Mouse (Mus musculus) stomach, postnatal 0 days (tissue): ENCODE data around the gene Smim9. TPM values are rescaled to one million over a fixed set of nuclear protein-coding genes. Genes with fewer than 3 reads are reported as not detected.
A peak's percentile ranks its signal among the peaks of the same experiment; 100 is the strongest.

ENCODE experiments used
- ATAC-seq: fragments of 200-750 bp; cut with Nextera tagmentation; 2 replicates; pipeline ENCODE4 v1.8.0; 2017; ENCODE audit not compliant: low FRiP score, low TSS enrichment
- DNase-seq: peaks from one replicate; pipeline ENCODE4 v3.0.0-alpha.2; 2016; ENCODE audit warnings: low spot score
- H3K27ac ChIP-seq: fragments of 300-500 bp; sonication (generic); replicated peaks from 2 replicates; pipeline ENCODE4 v1.5.1; 2014; ENCODE audit warnings: mild to moderate bottlenecking, control low read depth
- H3K27me3 ChIP-seq: fragments of 300-500 bp; sonication (generic); 2 replicates; pipeline ENCODE4 v1.6.1; 2014; ENCODE audit warnings: low read length; ENCODE audit not compliant: control insufficient read depth, insufficient read depth
- H3K36me3 ChIP-seq: fragments of 300-500 bp; sonication (generic); 2 replicates; pipeline ENCODE4 v1.6.1; 2014; ENCODE audit warnings: low read length, mixed read lengths; ENCODE audit not compliant: control insufficient read depth, insufficient read depth
- H3K4me1 ChIP-seq: fragments of 300-500 bp; sonication (generic); replicated peaks from 2 replicates; pipeline ENCODE4 v1.6.1; 2014; ENCODE audit warnings: antibody characterized with exemption; ENCODE audit not compliant: control insufficient read depth, insufficient read depth
- H3K4me2 ChIP-seq: fragments of 300-500 bp; sonication (generic); replicated peaks from 2 replicates; pipeline ENCODE4 v1.6.1; 2014; ENCODE audit warnings: low read depth, mild to moderate bottlenecking, control low read depth, moderate library complexity
- H3K4me3 ChIP-seq: fragments of 300-500 bp; sonication (generic); 2 replicates; pipeline ENCODE4 v1.5.1; 2014; ENCODE audit warnings: low read depth, low read length, control low read depth
- H3K9ac ChIP-seq: fragments of 300-500 bp; sonication (generic); 2 replicates; pipeline ENCODE4 v1.6.1; 2014; ENCODE audit warnings: mild to moderate bottlenecking, low read length, control low read depth, mixed read lengths
- H3K9me3 ChIP-seq: fragments of 300-500 bp; sonication (generic); 2 replicates; pipeline ENCODE4 v1.6.1; 2016; ENCODE audit warnings: low read length; ENCODE audit not compliant: control insufficient read depth
- CTCF ChIP-seq: IDR thresholded peaks from 2 replicates; pipeline ENCODE4 v1.5.1; 2016; ENCODE audit warnings: antibody characterized with exemption, low read depth, mild to moderate bottlenecking, moderate library complexity
- EP300 ChIP-seq: optimal IDR thresholded peaks from 2 replicates; pipeline ENCODE3; 2016; ENCODE audit warnings: antibody characterized with exemption
- WGBS: fragments of 180-500 bp; shearing (Covaris S2); extraction: QIAGEN DNeasy Blood & Tissue Kit; methylation state at CpG from one replicate; pipeline ENCODE4 v1.1.7; 2014; 5-methylcytosine and 5-hydroxymethylcytosine counted together
- polyA plus RNA-seq: library from polyadenylated mRNA; unstranded; fragments of >200 nt; fragmentation: Nextera tagmentation; extraction: Ambion mirVana; gene quantifications from 2 replicates; pipeline ENCODE4 v1.2.1, GENCODE M21; 2015

Smim9 gene
- polyA plus RNA-seq, 1 experiment from 2014 or later = not detected

DNA sequence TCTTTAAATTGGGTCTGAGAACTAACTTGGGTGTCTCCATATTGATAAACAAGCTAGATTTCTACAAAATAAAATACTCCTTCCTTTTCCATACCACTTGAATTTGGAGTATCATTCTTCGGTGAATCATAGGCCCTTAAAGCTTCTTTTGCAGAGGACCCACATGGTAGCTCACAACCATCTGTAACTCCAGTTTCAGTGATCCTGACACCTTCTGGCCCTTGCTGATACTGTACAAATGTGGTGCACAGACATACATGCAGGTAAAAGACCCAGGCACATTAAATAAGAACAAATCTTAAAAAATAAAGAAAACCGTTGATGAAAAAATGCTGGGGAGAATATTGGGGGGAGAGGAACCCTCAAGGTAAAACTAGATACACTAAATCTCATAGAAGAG is 25.4 kb downstream of the Smim9 start:
- Histone ChIP-seq H3K9ac (no peak overlapping the region), H3K9me3 (no peaks in the 10 kb centered on the region), H3K36me3 (no peaks in the 10 kb centered on the region), H3K4me3 (no peak overlapping the region), H3K4me1 (no peaks in the 10 kb centered on the region), H3K27ac (no peak overlapping the region), H3K27me3 (no peaks in the 10 kb centered on the region), H3K4me2 (no peak overlapping the region)
- ATAC-seq (no peak), DNase-seq (no peak)
- no peak for TF ChIP-seq EP300
- no peak for TF ChIP-seq CTCF
- WGBS = 96% methylated on average over 2 of the region's 2 CpGs

DNA sequence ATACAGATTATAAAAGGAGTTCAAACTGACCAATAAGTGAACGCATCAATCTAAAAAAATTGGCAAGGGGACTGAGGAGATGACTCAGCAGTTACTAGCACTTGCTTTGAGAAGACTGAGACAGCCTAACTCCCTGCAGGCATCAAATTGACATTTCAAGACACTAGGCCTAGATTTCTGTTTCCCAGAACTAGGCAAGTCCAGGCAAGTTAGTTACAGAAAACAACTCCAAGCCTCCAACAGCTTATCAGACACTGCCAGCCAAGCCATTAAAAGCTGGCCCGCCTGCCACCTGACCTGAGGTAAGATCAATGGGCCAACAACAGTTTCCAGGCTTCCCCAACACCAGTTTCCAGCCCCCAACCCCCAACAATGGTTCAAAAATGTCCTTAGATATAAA is 25.8 kb downstream of the Smim9 start:
- no peaks in the 10 kb centered on the region for H3K9me3 ChIP-seq
- H3K27ac ChIP-seq = no peak overlapping the region
- no peaks in the 10 kb centered on the region for H3K36me3 ChIP-seq
- H3K9ac ChIP-seq = no peak overlapping the region
- no peaks in the 10 kb centered on the region for H3K27me3 ChIP-seq
- no peak for ATAC-seq
- H3K4me3 ChIP-seq = no peak overlapping the region
- WGBS = 49% methylated on average over 2 of the region's 2 CpGs
- DNase-seq = no peak
- TF ChIP-seq CTCF (no peak), EP300 (no peak)
- H3K4me1 ChIP-seq = no peaks in the 10 kb centered on the region
- H3K4me2 ChIP-seq = no peak overlapping the region

DNA sequence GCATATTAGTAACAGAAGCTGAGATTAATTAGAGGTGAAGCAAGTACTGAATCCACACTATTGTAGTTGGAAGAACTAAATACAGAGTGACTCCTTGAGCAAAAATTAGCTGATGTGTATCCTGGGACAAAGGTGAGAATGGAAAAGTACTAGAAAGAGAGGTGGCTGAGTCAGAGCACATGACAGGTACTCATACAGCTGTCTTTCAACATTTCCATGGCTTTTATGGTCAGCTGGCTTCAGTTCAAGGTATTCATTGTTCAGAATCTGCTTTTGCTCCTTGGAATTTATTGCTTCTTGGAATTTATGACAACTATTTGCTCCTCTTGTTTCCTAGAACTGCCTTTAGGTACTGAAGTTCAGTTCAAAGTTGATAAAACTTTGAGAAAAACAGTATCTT is 26.6 kb downstream of the Smim9 start:
- Histone ChIP-seq H3K4me3 (no peak overlapping the region), H3K9me3 (no peaks in the 10 kb centered on the region), H3K4me1 (no peaks in the 10 kb centered on the region), H3K27me3 (no peaks in the 10 kb centered on the region), H3K27ac (no peak overlapping the region), H3K36me3 (no peaks in the 10 kb centered on the region), H3K9ac (no peak overlapping the region), H3K4me2 (no peak overlapping the region)
- no peak for TF ChIP-seq EP300
- no peak for TF ChIP-seq CTCF
- DNase-seq (no peak), ATAC-seq (no peak)

DNA sequence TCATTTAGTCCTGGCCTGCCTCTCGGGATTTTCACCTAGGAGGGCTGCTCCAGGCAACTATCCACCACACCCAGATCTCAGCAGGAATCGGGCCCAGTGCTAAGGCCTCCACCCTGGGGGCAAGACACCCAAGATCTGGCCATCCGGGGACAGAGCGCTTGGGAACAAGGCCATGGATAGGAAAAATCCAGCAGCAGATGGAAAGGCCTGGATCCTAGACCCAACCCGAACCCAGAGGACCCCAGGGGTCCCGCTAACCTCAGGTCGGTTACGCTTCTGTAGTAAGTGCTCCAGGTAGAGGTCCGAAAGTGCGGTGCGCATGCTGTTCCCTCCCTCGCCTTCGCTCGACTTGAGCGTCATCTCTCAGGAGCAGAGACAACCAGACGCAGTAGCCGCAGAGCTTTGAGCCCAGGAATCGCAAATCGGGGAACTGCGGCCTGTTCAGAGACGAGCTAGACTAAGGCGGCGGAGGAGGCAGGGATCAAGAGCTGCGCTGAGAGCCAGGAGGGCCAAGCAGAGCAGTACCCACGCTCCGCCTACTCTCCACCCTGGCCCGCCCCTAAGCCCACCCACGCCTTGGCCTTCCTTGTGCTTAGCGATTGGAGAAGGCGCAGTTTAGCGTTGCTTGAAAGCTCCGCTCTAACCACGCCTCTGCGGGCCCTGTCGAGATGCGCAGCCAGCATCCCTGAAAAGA is 33.0 kb downstream of the Smim9 start, which contains the start of gene Mpp1:
Gene Mpp1, minus strand, starts transcription at position 550 of the 694 bp plus-strand sequence.
- peak; percentile 97 for ATAC-seq
- Histone ChIP-seq H3K9ac (peak within 1 kb of the TSS; percentile 74), H3K4me1 (no peaks in the 10 kb centered on the region), H3K9me3 (no peaks in the 10 kb centered on the region), H3K4me3 (peak within 1 kb of the TSS; percentile 49), H3K4me2 (peak within 1 kb of the TSS; percentile 51), H3K36me3 (no peaks in the 10 kb centered on the region), H3K27me3 (no peaks in the 10 kb centered on the region), H3K27ac (peak within 1 kb of the TSS; percentile 82)
- peak; percentile 85 for DNase-seq
- no peak for TF ChIP-seq CTCF
- no peak for TF ChIP-seq EP300
- 13% methylated on average over 36 of the region's 36 CpGs for WGBS

DNA sequence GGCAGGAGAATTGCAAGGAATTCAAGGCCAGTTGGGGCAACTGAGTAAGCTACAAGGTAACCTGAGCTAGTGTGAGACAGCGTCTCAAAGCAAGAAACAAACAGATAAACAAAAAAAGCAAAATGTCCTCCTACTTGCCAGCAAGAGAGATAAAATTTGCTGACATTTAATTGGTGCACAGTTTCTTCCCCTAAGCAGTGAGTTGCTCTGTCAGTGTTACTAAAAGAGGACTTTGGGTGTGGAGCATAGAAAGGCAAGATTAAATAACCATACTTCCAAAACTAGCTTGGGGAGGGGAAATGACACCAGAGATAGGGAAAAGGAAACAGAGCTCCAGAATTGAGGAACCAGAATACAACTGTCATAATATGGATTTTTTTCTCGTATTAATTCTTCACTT is 34.1 kb downstream of the Smim9 start:
- H3K4me2 ChIP-seq = peak overlapping the region; percentile 18
- WGBS = 49% methylated on average over 2 of the region's 2 CpGs
- H3K9me3 ChIP-seq = no peaks in the 10 kb centered on the region
- H3K27me3 ChIP-seq = no peaks in the 10 kb centered on the region
- no peak overlapping the region for H3K27ac ChIP-seq
- no peak for TF ChIP-seq CTCF
- no peak for TF ChIP-seq EP300
- no peaks in the 10 kb centered on the region for H3K36me3 ChIP-seq
- no peak for ATAC-seq
- H3K9ac ChIP-seq = no peak overlapping the region
- H3K4me3 ChIP-seq = 0 out of 2 replicates have a peak overlapping the region, but pooled peaks have one; percentile 49
- DNase-seq = no peak
- H3K4me1 ChIP-seq = no peaks in the 10 kb centered on the region

DNA sequence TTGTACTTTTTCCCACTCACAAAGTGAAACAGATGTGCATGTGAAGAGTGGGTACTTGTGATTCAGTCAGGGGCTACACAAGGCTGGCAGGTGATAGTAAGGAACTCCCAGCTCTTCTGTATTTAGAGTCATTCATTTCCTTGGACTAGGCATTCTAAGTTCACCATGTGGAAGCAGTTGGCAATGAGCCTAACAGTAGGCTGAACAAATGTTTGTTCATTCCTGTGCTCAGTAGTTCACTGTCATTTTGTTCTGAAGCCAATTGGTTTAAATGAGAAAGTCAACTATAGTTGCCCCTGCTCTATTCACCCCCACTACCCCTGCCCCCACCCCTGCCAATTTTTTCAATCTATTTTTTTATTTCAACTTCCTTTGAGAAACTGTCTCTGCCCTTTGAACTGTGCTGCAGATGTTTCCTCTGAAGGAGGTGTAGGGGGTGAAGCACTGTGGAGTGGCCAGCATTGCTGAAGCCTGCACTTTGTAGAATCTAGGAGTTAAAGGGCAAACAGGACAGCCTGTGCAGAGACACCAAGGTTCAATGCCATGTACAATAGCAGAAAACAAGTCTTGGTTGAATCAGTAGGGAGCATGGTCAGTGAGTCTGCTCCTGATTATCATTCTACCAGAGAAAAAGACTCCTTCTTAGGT is 35.1 kb downstream of the Smim9 start:
- Histone ChIP-seq H3K9ac (no peak overlapping the region), H3K27ac (no peak overlapping the region), H3K4me1 (no peaks in the 10 kb centered on the region), H3K4me3 (no peak overlapping the region), H3K36me3 (no peaks in the 10 kb centered on the region), H3K9me3 (no peaks in the 10 kb centered on the region), H3K27me3 (no peaks in the 10 kb centered on the region), H3K4me2 (no peak overlapping the region)
- DNase-seq (peak; percentile 43), ATAC-seq (peak; percentile 47)
- no peak for TF ChIP-seq CTCF
- TF ChIP-seq EP300 = no peak
